Mouse (Mus musculus) thymus, postnatal 36 days (tissue): ENCODE data around the gene Aox1.
A peak's percentile ranks its signal among the peaks of the same experiment; 100 is the strongest.

Source experiments
- DNase-seq, 2 experiments: peaks; one replicate each; pipeline ENCODE4 v3.0.0; 2022; ENCODE audit warnings: mixed read lengths in 2 of 2

Gene Aox1

GRCm38 (mm10) chr1:58112880-58113279, 83.1 kb downstream of the Aox1 start, which contains the start of gene Aox3:
Gene Aox3 (plus strand): TSS chr1:58113130.
- DNase-seq: peak; percentile 20 to 22

DNA sequence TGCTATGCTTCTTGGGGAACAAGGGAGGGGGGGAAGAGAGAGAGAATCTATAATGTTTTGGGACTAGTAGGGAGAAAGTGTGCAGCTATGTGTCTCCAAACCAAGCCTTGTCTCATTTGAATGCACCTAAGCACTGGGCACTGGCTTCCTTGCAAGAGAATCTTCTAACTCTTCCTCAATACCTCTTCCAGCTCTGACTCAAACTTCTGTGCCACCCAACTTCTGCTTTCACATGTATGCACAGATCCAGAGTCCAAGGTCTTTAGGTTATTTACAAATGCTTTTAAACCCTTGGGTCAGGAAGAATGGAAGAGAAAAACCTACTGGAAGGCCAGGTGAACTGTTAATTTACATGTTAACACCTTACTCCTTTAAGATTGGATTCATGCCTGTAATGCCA, 83.7 kb downstream of the Aox1 start:
- DNase-seq: no peak

DNA sequence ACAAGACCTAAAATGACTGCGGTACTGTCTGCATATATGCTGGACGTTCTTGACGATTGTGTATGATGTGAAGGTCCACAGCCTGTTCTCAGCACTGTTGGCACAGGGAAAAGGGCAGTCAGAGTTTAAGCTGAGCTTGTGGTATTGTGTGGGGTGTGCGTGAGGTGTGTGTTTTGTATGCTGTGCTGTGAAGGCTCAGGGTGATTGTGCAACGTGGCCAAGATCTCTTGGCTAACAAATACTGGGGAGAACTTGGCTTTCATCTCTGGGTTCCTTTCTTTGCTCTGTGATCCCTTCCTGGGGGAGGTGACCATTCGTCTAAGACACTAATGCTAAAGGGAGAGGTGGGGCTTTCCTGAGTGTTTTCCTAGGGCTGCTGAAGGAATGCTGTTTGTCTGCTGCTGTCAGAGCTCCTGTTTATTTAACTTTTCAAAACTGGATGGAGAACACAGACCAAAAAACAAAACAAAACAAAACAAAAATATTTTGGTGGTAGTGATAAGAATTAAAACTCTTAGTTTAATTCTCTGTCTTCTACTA, 84.4 kb downstream of the Aox1 start:
- DNase-seq: no peak

GRCm38 (mm10) chr1:58114666-58115375, 85.1 kb downstream of the Aox1 start:
- DNase-seq: no peak

DNA sequence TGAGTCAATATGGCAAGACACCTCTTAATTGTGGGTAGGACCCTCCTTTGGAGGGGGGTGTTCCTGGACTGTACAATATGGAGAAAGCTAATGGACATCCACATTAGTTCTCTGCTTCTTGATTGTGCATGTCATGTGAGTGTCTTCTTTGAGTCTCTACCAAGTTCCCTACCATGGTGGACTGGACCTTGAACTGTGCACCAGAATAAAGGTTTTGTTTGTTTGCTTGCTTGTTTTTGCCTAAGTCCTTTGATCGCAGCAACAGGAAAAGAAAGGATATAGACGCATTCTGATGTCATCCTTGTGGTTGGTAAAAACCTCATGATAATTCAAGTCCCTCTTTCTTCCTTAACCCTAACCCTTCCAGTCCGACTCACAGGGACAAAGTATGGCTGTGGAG, 88.5 kb downstream of the Aox1 start:
- DNase-seq: no peak

- no peak for DNase-seq
Observed at GRCm38 (mm10) chr1:58124901-58125300, 95.2 kb downstream of the Aox1 start.

- no peak for DNase-seq
Observed at GRCm38 (mm10) chr1:58137891-58138290, 108.2 kb downstream of the Aox1 start.

GRCm38 (mm10) chr1:58138986-58139385, 109.3 kb downstream of the Aox1 start:
- no peak for DNase-seq

DNA sequence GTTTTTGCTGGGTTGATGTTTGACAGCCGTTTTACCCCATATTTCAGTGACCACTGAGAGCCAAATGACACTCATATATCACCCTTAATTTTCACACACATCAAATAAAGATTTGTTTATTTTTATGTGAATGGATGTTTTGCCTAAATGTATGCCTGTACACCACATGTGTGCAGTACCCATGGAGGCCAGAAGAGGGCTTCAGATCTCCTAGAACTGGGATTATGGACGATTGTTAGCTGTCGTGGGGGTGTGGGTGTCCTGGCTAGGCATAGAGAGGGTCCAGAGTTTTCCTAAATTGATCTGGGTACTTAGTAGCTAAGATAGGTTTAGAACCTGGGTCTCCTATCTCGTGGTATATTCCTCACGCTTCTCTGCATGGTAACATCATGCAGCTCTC, 110.9 kb downstream of the Aox1 start:
- no peak for DNase-seq

GRCm38 (mm10) chr1:58144384-58145069, 114.8 kb downstream of the Aox1 start:
- DNase-seq: no peak

- DNase-seq: no peak
Observed at GRCm38 (mm10) chr1:58146026-58146425, 116.3 kb downstream of the Aox1 start.

DNA sequence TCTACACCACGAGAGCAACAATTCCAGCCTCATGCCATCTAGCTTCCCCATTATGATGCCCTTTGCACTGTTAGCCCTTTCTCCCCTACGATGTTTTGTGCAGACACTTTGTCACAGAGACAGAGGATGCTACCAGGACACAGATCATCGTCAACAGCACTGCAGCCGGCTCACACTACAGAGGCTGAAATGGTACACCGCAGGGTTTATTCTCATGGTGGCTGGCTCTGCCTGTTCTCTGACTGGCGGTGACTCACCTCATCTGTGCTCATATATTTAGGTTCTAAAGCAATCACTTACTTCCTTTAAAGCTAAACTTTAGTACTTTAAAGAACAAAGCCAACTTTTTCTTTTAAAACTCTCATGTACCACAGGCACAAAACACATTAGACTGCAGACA, 118.0 kb downstream of the Aox1 start:
- no peak for DNase-seq

- no peak for DNase-seq
Observed at GRCm38 (mm10) chr1:58152247-58152646, 122.5 kb downstream of the Aox1 start.
